Mouse (Mus musculus): ENCODE data around the gene Gm21974. TPM values are rescaled to one million over a fixed set of nuclear protein-coding genes. Genes with fewer than 3 reads are reported as not detected.

The Gm21974 gene
- polyA plus RNA-seq, 2 experiments = not detected

GRCm38 (mm10) chr7:127887191-127887590 is 8.1 kb downstream of the Gm21974 start:
- Histone ChIP-seq H3K9me3 (ENCODE audit: control insufficient read depth, low read length) (no peaks in the 10 kb centered on the region), H3K9ac (ENCODE audit: low read depth, low read length, severe bottlenecking) (no peak overlapping the region), H3K4me1 (ENCODE audit: control insufficient read depth, insufficient read depth, low read length) (no peaks in the 10 kb centered on the region), H3K36me3 (ENCODE audit: control insufficient read depth, insufficient read depth, low read length) (peaks cover 85% of the 10 kb centered on the region), H3K4me3 (replicated peaks; ENCODE audit: low read length) (no peak overlapping the region), H3K4me2 (replicated peaks; ENCODE audit: low read depth, low read length, severe bottlenecking) (no peak overlapping the region), H3K27me3 (ENCODE audit: control insufficient read depth, insufficient read depth, low read length) (no peaks in the 10 kb centered on the region), H3K27ac (replicated peaks; ENCODE audit: low read depth, low read length) (no peak overlapping the region)
- ATAC-seq (ENCODE audit: low FRiP score, low read depth) (no peak), DNase-seq (ENCODE audit: low spot score) (no peak)
- 89% methylated on average over 8 of the region's 8 CpGs for WGBS
- no peak for TF ChIP-seq POLR2A (IDR thresholded peaks at IDR 0.05; ENCODE audit: borderline replicate concordance, extremely low read depth, insufficient read depth, insufficient read length)

- WGBS = 84% methylated on average over 6 of the region's 6 CpGs
- H3K4me3 ChIP-seq (replicated peaks; ENCODE audit: low read length) = no peak overlapping the region
- DNase-seq (ENCODE audit: low spot score) = no peak
- H3K4me1 ChIP-seq (ENCODE audit: control insufficient read depth, insufficient read depth, low read length) = no peaks in the 10 kb centered on the region
- ATAC-seq (ENCODE audit: low FRiP score, low read depth) = no peak
- H3K4me2 ChIP-seq (replicated peaks; ENCODE audit: low read depth, low read length, severe bottlenecking) = no peak overlapping the region
- H3K27me3 ChIP-seq (ENCODE audit: control insufficient read depth, insufficient read depth, low read length) = no peaks in the 10 kb centered on the region
- no peak for TF ChIP-seq POLR2A (IDR thresholded peaks at IDR 0.05; ENCODE audit: borderline replicate concordance, extremely low read depth, insufficient read depth, insufficient read length)
- no peak overlapping the region for H3K27ac ChIP-seq (replicated peaks; ENCODE audit: low read depth, low read length)
- peaks cover 87% of the 10 kb centered on the region for H3K36me3 ChIP-seq (ENCODE audit: control insufficient read depth, insufficient read depth, low read length)
- H3K9ac ChIP-seq (ENCODE audit: low read depth, low read length, severe bottlenecking) = no peak overlapping the region
- H3K9me3 ChIP-seq (ENCODE audit: control insufficient read depth, low read length) = no peaks in the 10 kb centered on the region
Observed at GRCm38 (mm10) chr7:127886551-127886950, 8.7 kb downstream of the Gm21974 start.

- no peak overlapping the region for H3K4me2 ChIP-seq (replicated peaks; ENCODE audit: low read depth, low read length, severe bottlenecking)
- no peaks in the 10 kb centered on the region for H3K9me3 ChIP-seq (ENCODE audit: control insufficient read depth, low read length)
- no peak overlapping the region for H3K4me3 ChIP-seq (replicated peaks; ENCODE audit: low read length)
- TF ChIP-seq POLR2A (IDR thresholded peaks at IDR 0.05; ENCODE audit: borderline replicate concordance, extremely low read depth, insufficient read depth, insufficient read length) = no peak
- ATAC-seq (ENCODE audit: low FRiP score, low read depth) = no peak
- H3K27me3 ChIP-seq (ENCODE audit: control insufficient read depth, insufficient read depth, low read length) = no peaks in the 10 kb centered on the region
- no peak for DNase-seq (ENCODE audit: low spot score)
- WGBS = 46% methylated on average over 6 of the region's 6 CpGs
- H3K4me1 ChIP-seq (ENCODE audit: control insufficient read depth, insufficient read depth, low read length) = no peaks in the 10 kb centered on the region
- H3K36me3 ChIP-seq (ENCODE audit: control insufficient read depth, insufficient read depth, low read length) = peaks cover 91% of the 10 kb centered on the region
- no peak overlapping the region for H3K9ac ChIP-seq (ENCODE audit: low read depth, low read length, severe bottlenecking)
- no peak overlapping the region for H3K27ac ChIP-seq (replicated peaks; ENCODE audit: low read depth, low read length)
Observed at GRCm38 (mm10) chr7:127885951-127886350, 9.3 kb downstream of the Gm21974 start.

- TF ChIP-seq POLR2A (IDR thresholded peaks at IDR 0.05; ENCODE audit: borderline replicate concordance, extremely low read depth, insufficient read depth, insufficient read length) = no peak
- DNase-seq (ENCODE audit: low spot score) (no peak), ATAC-seq (ENCODE audit: low FRiP score, low read depth) (no peak)
- Histone ChIP-seq H3K27ac (replicated peaks; ENCODE audit: low read depth, low read length) (no peak overlapping the region), H3K4me1 (ENCODE audit: control insufficient read depth, insufficient read depth, low read length) (peaks cover 6% of the 10 kb centered on the region), H3K9me3 (ENCODE audit: control insufficient read depth, low read length) (no peaks in the 10 kb centered on the region), H3K27me3 (ENCODE audit: control insufficient read depth, insufficient read depth, low read length) (no peaks in the 10 kb centered on the region), H3K4me2 (replicated peaks; ENCODE audit: low read depth, low read length, severe bottlenecking) (no peak overlapping the region), H3K4me3 (replicated peaks; ENCODE audit: low read length) (no peak overlapping the region), H3K36me3 (ENCODE audit: control insufficient read depth, insufficient read depth, low read length) (peaks cover 72% of the 10 kb centered on the region), H3K9ac (ENCODE audit: low read depth, low read length, severe bottlenecking) (no peak overlapping the region)
- WGBS = 88% methylated on average over 12 of the region's 12 CpGs
Observed at GRCm38 (mm10) chr7:127880431-127880830, 14.8 kb downstream of the Gm21974 start.

GRCm38 (mm10) chr7:127879301-127879700 is 16.0 kb downstream of the Gm21974 start:
- Histone ChIP-seq H3K9me3 (ENCODE audit: control insufficient read depth, low read length) (no peaks in the 10 kb centered on the region), H3K4me3 (replicated peaks; ENCODE audit: low read length) (no peak overlapping the region), H3K36me3 (ENCODE audit: control insufficient read depth, insufficient read depth, low read length) (peaks cover 61% of the 10 kb centered on the region), H3K9ac (ENCODE audit: low read depth, low read length, severe bottlenecking) (no peak overlapping the region), H3K4me2 (replicated peaks; ENCODE audit: low read depth, low read length, severe bottlenecking) (no peak overlapping the region), H3K27ac (replicated peaks; ENCODE audit: low read depth, low read length) (no peak overlapping the region), H3K27me3 (ENCODE audit: control insufficient read depth, insufficient read depth, low read length) (no peaks in the 10 kb centered on the region), H3K4me1 (ENCODE audit: control insufficient read depth, insufficient read depth, low read length) (peaks cover 10% of the 10 kb centered on the region)
- DNase-seq (ENCODE audit: low spot score) = no peak
- no peak for ATAC-seq (ENCODE audit: low FRiP score, low read depth)
- no peak for TF ChIP-seq POLR2A (IDR thresholded peaks at IDR 0.05; ENCODE audit: borderline replicate concordance, extremely low read depth, insufficient read depth, insufficient read length)
- WGBS = 97% methylated on average over 9 of the region's 9 CpGs

All from limb, embryonic 14.5 days (tissue).